Mouse (Mus musculus): ENCODE data around the gene Smg9. TPM values are rescaled to one million over a fixed set of nuclear protein-coding genes. Genes with fewer than 3 reads are reported as not detected.

The Smg9 gene
- polyA plus RNA-seq, 1 experiment from 2014 or later: 20.6 TPM

GRCm38 (mm10) chr7:24410123-24410522 is 10.7 kb downstream of the Smg9 start:
- Histone ChIP-seq H3K9me3 (replicated peaks; ENCODE audit: low read length) (no peaks in the 10 kb centered on the region), H3K9ac (ENCODE audit: low read depth, low read length) (no peak overlapping the region), H3K27me3 (ENCODE audit: insufficient read depth, low read length) (no peaks in the 10 kb centered on the region), H3K27ac (peak overlapping the region; percentile 8; the same call in 1 of the 2 replicates), H3K4me3 (replicated peaks; ENCODE audit: low read depth, low read length) (no peak overlapping the region), H3K4me2 (ENCODE audit: low read length) (no peak overlapping the region), H3K36me3 (ENCODE audit: insufficient read depth, low read length) (peaks cover 8% of the 10 kb centered on the region), H3K4me1 (replicated peaks; ENCODE audit: insufficient read depth, low read length) (no peaks in the 10 kb centered on the region; the same call in 1 of the 2 replicates)
- TF ChIP-seq CTCF (IDR thresholded peaks at IDR 0.05; ENCODE audit: low read depth): no peak
- no peak for DNase-seq (ENCODE audit: low spot score)
- no peak for ATAC-seq (replicated peaks; ENCODE audit: low FRiP score, low read depth)
- WGBS: 66% methylated on average over 6 of the region's 6 CpGs

- Histone ChIP-seq H3K36me3 (ENCODE audit: insufficient read depth, low read length) (peaks cover 3% of the 10 kb centered on the region; the same call in 1 of the 2 replicates), H3K27me3 (ENCODE audit: insufficient read depth, low read length) (no peaks in the 10 kb centered on the region), H3K9ac (ENCODE audit: low read depth, low read length) (no peak overlapping the region), H3K4me2 (ENCODE audit: low read length) (no peak overlapping the region), H3K27ac (no peak overlapping the region), H3K4me1 (replicated peaks; ENCODE audit: insufficient read depth, low read length) (no peaks in the 10 kb centered on the region; the same call in 1 of the 2 replicates), H3K9me3 (replicated peaks; ENCODE audit: low read length) (no peaks in the 10 kb centered on the region), H3K4me3 (replicated peaks; ENCODE audit: low read depth, low read length) (no peak overlapping the region)
- 69% methylated on average over 3 of the region's 3 CpGs for WGBS
- DNase-seq (ENCODE audit: low spot score) (no peak), ATAC-seq (replicated peaks; ENCODE audit: low FRiP score, low read depth) (no peak)
- TF ChIP-seq CTCF (IDR thresholded peaks at IDR 0.05; ENCODE audit: low read depth): no peak
These were observed 11.4 kb downstream of the Smg9 start for GRCm38 (mm10) chr7:24410831-24411230.

- no peak for ATAC-seq (replicated peaks; ENCODE audit: low FRiP score, low read depth)
These were observed 14.2 kb downstream of the Smg9 start for GRCm38 (mm10) chr7:24413630-24414029.

GRCm38 (mm10) chr7:24415261-24415660 is 15.8 kb downstream of the Smg9 start:
- no peak overlapping the region for H3K27ac ChIP-seq
- no peaks in the 10 kb centered on the region for H3K4me1 ChIP-seq (replicated peaks; ENCODE audit: insufficient read depth, low read length)
- H3K36me3 ChIP-seq (ENCODE audit: insufficient read depth, low read length): 0 out of 2 replicates have a peak, but pooled peaks cover 9% of the 10 kb centered on the region
- H3K4me2 ChIP-seq (ENCODE audit: low read length): no peak overlapping the region
- no peak overlapping the region for H3K4me3 ChIP-seq (replicated peaks; ENCODE audit: low read depth, low read length)
- no peaks in the 10 kb centered on the region for H3K27me3 ChIP-seq (ENCODE audit: insufficient read depth, low read length)
- no peaks in the 10 kb centered on the region for H3K9me3 ChIP-seq (replicated peaks; ENCODE audit: low read length)
- 80% methylated on average over 7 of the region's 7 CpGs for WGBS
- ATAC-seq (replicated peaks; ENCODE audit: low FRiP score, low read depth) (no peak), DNase-seq (ENCODE audit: low spot score) (no peak)
- no peak overlapping the region for H3K9ac ChIP-seq (ENCODE audit: low read depth, low read length)
- TF ChIP-seq CTCF (IDR thresholded peaks at IDR 0.05; ENCODE audit: low read depth): no peak

More at GRCm38 (mm10) chr7:24413630-24414029, 14.2 kb downstream of the Smg9 start:
- no peaks in the 10 kb centered on the region; the same call in 1 of the 2 replicates for H3K4me1 ChIP-seq (replicated peaks; ENCODE audit: insufficient read depth, low read length)
- no peaks in the 10 kb centered on the region for H3K9me3 ChIP-seq (replicated peaks; ENCODE audit: low read length)
- no peaks in the 10 kb centered on the region for H3K27me3 ChIP-seq (ENCODE audit: insufficient read depth, low read length)
- TF ChIP-seq CTCF (IDR thresholded peaks at IDR 0.05; ENCODE audit: low read depth): no peak
- H3K4me2 ChIP-seq (ENCODE audit: low read length): no peak overlapping the region
- no peak overlapping the region for H3K9ac ChIP-seq (ENCODE audit: low read depth, low read length)
- WGBS: 84% methylated on average over 3 of the region's 3 CpGs
- no peak overlapping the region for H3K4me3 ChIP-seq (replicated peaks; ENCODE audit: low read depth, low read length)
- H3K36me3 ChIP-seq (ENCODE audit: insufficient read depth, low read length): 0 out of 2 replicates have a peak, but pooled peaks cover 3% of the 10 kb centered on the region
- DNase-seq (ENCODE audit: low spot score): no peak
- H3K27ac ChIP-seq: no peak overlapping the region

- DNase-seq (ENCODE audit: low spot score) (no peak), ATAC-seq (replicated peaks; ENCODE audit: low FRiP score, low read depth) (no peak)
- Histone ChIP-seq H3K4me1 (replicated peaks; ENCODE audit: insufficient read depth, low read length) (no peaks in the 10 kb centered on the region), H3K27ac (no peak overlapping the region), H3K36me3 (ENCODE audit: insufficient read depth, low read length) (peaks cover 20% of the 10 kb centered on the region; the same call in 1 of the 2 replicates), H3K27me3 (ENCODE audit: insufficient read depth, low read length) (no peaks in the 10 kb centered on the region), H3K4me3 (replicated peaks; ENCODE audit: low read depth, low read length) (no peak overlapping the region), H3K9me3 (replicated peaks; ENCODE audit: low read length) (no peaks in the 10 kb centered on the region), H3K4me2 (ENCODE audit: low read length) (no peak overlapping the region), H3K9ac (ENCODE audit: low read depth, low read length) (no peak overlapping the region)
- TF ChIP-seq CTCF (IDR thresholded peaks at IDR 0.05; ENCODE audit: low read depth): no peak
- WGBS: 92% methylated on average over 8 of the region's 8 CpGs
These were observed 20.2 kb downstream of the Smg9 start for GRCm38 (mm10) chr7:24419579-24419978.

- TF ChIP-seq CTCF (IDR thresholded peaks at IDR 0.05; ENCODE audit: low read depth): peak; percentile 24; the same call in 1 of the 2 replicates
- WGBS: 60% methylated on average over 7 of the region's 7 CpGs
- H3K9ac ChIP-seq (ENCODE audit: low read depth, low read length): no peak overlapping the region
These were observed 22.2 kb downstream of the Smg9 start for GRCm38 (mm10) chr7:24421648-24422047.

GRCm38 (mm10) chr7:24422251-24422650 is 22.8 kb downstream of the Smg9 start:
- 75% methylated on average over 8 of the region's 8 CpGs for WGBS
- TF ChIP-seq CTCF (IDR thresholded peaks at IDR 0.05; ENCODE audit: low read depth): peak; percentile 2; the same call in 1 of the 2 replicates
- Histone ChIP-seq H3K4me2 (ENCODE audit: low read length) (no peak overlapping the region), H3K9ac (ENCODE audit: low read depth, low read length) (no peak overlapping the region), H3K4me1 (replicated peaks; ENCODE audit: insufficient read depth, low read length) (no peaks in the 10 kb centered on the region), H3K27ac (no peak overlapping the region), H3K4me3 (replicated peaks; ENCODE audit: low read depth, low read length) (no peak overlapping the region), H3K36me3 (ENCODE audit: insufficient read depth, low read length) (peaks cover 20% of the 10 kb centered on the region; the same call in 1 of the 2 replicates), H3K27me3 (ENCODE audit: insufficient read depth, low read length) (no peaks in the 10 kb centered on the region), H3K9me3 (replicated peaks; ENCODE audit: low read length) (no peaks in the 10 kb centered on the region)
- ATAC-seq (replicated peaks; ENCODE audit: low FRiP score, low read depth): no peak; the same call in 1 of the 2 replicates
- no peak for DNase-seq (ENCODE audit: low spot score)

More at GRCm38 (mm10) chr7:24421648-24422047, 22.2 kb downstream of the Smg9 start:
- Histone ChIP-seq H3K9me3 (replicated peaks; ENCODE audit: low read length) (no peaks in the 10 kb centered on the region), H3K36me3 (ENCODE audit: insufficient read depth, low read length) (peaks cover 20% of the 10 kb centered on the region; the same call in 1 of the 2 replicates), H3K4me3 (replicated peaks; ENCODE audit: low read depth, low read length) (no peak overlapping the region), H3K27me3 (ENCODE audit: insufficient read depth, low read length) (no peaks in the 10 kb centered on the region), H3K4me2 (ENCODE audit: low read length) (no peak overlapping the region), H3K4me1 (replicated peaks; ENCODE audit: insufficient read depth, low read length) (no peaks in the 10 kb centered on the region), H3K27ac (no peak overlapping the region)
- no peak for DNase-seq (ENCODE audit: low spot score)
- ATAC-seq (replicated peaks; ENCODE audit: low FRiP score, low read depth): no peak

All from kidney, postnatal 0 days (tissue).